Mouse (Mus musculus) natural killer cell, adult 2 months (primary cell): ENCODE measurements at regions not wholly inside any gene's neighbourhood (a gene's known extent, or its start where the extent isn't known, plus 50 kb on each side); places are given as distances from the start of the nearest gene placed in this dataset.

Experiments used
- DNase-seq, 2 experiments: peaks; one replicate each; pipeline ENCODE4 v3.0.0; 2022; ENCODE audit warnings: low spot score in 2 of 2

- no peak for DNase-seq
Measured at GRCm38 (mm10) chr7:37230641-37231347, 532.9 kb downstream of the Tshz3 start.

GRCm38 (mm10) chr7:37240832-37241231 is 532.6 kb downstream of the Zfp536 start:
- DNase-seq, result no peak

- DNase-seq, result no peak
Measured at GRCm38 (mm10) chr7:37241781-37242180, 531.7 kb downstream of the Zfp536 start.

- DNase-seq, result no peak
Measured at GRCm38 (mm10) chr7:37242476-37242875, 531.0 kb downstream of the Zfp536 start.

GRCm38 (mm10) chr7:37246156-37246555 is 527.3 kb downstream of the Zfp536 start:
- DNase-seq, result no peak

GRCm38 (mm10) chr7:37254431-37254830 is 519.0 kb downstream of the Zfp536 start:
- DNase-seq, result no peak

GRCm38 (mm10) chr7:37255840-37256239 is 517.6 kb downstream of the Zfp536 start:
- no peak for DNase-seq

- no peak for DNase-seq
Measured at GRCm38 (mm10) chr7:37259293-37259692, 514.1 kb downstream of the Zfp536 start.

GRCm38 (mm10) chr7:37262846-37263245 is 510.6 kb downstream of the Zfp536 start:
- DNase-seq, result no peak

GRCm38 (mm10) chr7:37267404-37267803 is 506.0 kb downstream of the Zfp536 start:
- DNase-seq, result no peak

GRCm38 (mm10) chr7:37270841-37271240 is 502.6 kb downstream of the Zfp536 start:
- DNase-seq, result no peak

GRCm38 (mm10) chr7:37290018-37290417 is 483.4 kb downstream of the Zfp536 start:
- DNase-seq, result no peak

- DNase-seq, result no peak
Measured at GRCm38 (mm10) chr7:37290493-37291045, 482.9 kb downstream of the Zfp536 start.

- no peak for DNase-seq
Measured at GRCm38 (mm10) chr7:37291726-37292125, 481.7 kb downstream of the Zfp536 start.

- no peak for DNase-seq
Measured at GRCm38 (mm10) chr7:37292554-37292953, 480.9 kb downstream of the Zfp536 start.

GRCm38 (mm10) chr7:37298888-37299287 is 474.6 kb downstream of the Zfp536 start:
- DNase-seq, result no peak

GRCm38 (mm10) chr7:37305463-37305862 is 468.0 kb downstream of the Zfp536 start:
- DNase-seq, result no peak

GRCm38 (mm10) chr7:37307191-37307590 is 466.2 kb downstream of the Zfp536 start:
- no peak for DNase-seq

GRCm38 (mm10) chr7:37324653-37325052 is 448.8 kb downstream of the Zfp536 start:
- DNase-seq, result no peak

GRCm38 (mm10) chr7:37333451-37333850 is 440.0 kb downstream of the Zfp536 start:
- no peak for DNase-seq

GRCm38 (mm10) chr7:37335212-37335611 is 438.2 kb downstream of the Zfp536 start:
- DNase-seq, result no peak

GRCm38 (mm10) chr7:37336171-37336850 is 437.1 kb downstream of the Zfp536 start:
- no peak for DNase-seq
